Mouse (Mus musculus): ENCODE data around the gene Fbxw2.

DNA sequence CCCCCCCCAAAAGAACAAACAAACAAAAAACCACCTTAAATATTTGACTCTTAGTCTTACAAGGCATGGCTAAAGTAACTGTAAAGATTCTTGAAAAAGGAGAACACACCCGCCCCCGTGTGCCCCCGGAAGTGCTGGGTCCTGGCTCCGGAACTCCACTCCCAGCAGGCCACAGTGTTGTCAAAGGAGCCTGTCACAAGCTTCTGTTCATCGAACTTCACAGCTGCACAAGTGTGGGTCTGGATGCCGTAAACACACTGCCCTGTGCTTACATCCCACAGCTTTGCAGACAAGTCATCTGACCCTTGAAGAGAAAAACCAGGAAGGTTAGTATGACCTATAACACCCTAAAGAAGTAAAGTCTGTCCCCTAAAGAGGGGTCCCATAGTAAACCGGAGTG is 13.4 kb downstream of the Fbxw2 start:
- TF ChIP-seq CTCF (conservative IDR thresholded peaks at IDR 0.05; ENCODE audit: low read length) (no peak), NANOG (IDR thresholded peaks at IDR 0.05; ENCODE audit: borderline replicate concordance, low read length) (no peak), POU5F1 (IDR thresholded peaks at IDR 0.05; ENCODE audit: borderline replicate concordance, low read length) (no peak)
